Mouse (Mus musculus) cerebellum, adult 2 months (tissue): ENCODE measurements at regions not wholly inside any gene's neighbourhood (a gene's known extent, or its start where the extent isn't known, plus 50 kb on each side); places are given as distances from the start of the nearest gene placed in this dataset.

ENCODE experiments used
- CTCF ChIP-seq: fragments of 200-500 bp; IDR thresholded peaks from 2 replicates; pipeline ENCODE4 v1.5.1; 2011; ENCODE audit warnings: low read depth, mild to moderate bottlenecking, control low read depth, low read length, moderate library complexity, borderline replicate concordance; ENCODE audit not compliant: insufficient read depth
- POLR2A ChIP-seq: fragments of 200-500 bp; IDR thresholded peaks from 2 replicates; pipeline ENCODE4 v1.6.1; 2011; ENCODE audit warnings: low read length, control low read depth, borderline replicate concordance; ENCODE audit not compliant: insufficient read depth

DNA sequence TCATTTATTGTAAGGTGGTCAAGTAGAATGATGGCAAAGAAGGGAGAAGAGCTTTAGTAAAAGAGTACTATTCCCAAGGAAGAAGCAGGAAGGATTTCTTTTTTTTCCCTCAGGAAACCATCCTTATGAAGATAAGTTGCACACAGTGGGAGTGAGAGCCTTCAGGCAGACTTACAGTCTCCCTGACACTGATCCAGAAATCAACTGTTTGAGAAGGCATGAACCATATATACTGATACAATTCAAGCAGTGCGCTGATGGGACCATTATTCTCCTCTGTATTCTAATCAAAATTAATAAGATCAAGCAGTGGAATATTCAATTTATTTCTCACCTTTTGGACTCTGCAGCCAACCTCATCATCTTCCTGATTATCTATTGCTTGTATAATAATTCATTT, 337.5 kb downstream of the Pros1 start:
- no peak for TF ChIP-seq CTCF
- no peak for TF ChIP-seq POLR2A
